Mouse (Mus musculus): ENCODE results near the gene Tbl1x. TPM values are rescaled to one million over a fixed set of nuclear protein-coding genes. Genes with fewer than 3 reads are reported as not detected.

Gene Tbl1x
- 35.6 TPM for polyA plus RNA-seq (2015; fragmentation: Illumina TruSeq; extraction: RNeasy Lipid Tissue Mini Kit (QIAGEN cat#74804); ENCODE audit: low read depth, low replicate concordance)

DNA sequence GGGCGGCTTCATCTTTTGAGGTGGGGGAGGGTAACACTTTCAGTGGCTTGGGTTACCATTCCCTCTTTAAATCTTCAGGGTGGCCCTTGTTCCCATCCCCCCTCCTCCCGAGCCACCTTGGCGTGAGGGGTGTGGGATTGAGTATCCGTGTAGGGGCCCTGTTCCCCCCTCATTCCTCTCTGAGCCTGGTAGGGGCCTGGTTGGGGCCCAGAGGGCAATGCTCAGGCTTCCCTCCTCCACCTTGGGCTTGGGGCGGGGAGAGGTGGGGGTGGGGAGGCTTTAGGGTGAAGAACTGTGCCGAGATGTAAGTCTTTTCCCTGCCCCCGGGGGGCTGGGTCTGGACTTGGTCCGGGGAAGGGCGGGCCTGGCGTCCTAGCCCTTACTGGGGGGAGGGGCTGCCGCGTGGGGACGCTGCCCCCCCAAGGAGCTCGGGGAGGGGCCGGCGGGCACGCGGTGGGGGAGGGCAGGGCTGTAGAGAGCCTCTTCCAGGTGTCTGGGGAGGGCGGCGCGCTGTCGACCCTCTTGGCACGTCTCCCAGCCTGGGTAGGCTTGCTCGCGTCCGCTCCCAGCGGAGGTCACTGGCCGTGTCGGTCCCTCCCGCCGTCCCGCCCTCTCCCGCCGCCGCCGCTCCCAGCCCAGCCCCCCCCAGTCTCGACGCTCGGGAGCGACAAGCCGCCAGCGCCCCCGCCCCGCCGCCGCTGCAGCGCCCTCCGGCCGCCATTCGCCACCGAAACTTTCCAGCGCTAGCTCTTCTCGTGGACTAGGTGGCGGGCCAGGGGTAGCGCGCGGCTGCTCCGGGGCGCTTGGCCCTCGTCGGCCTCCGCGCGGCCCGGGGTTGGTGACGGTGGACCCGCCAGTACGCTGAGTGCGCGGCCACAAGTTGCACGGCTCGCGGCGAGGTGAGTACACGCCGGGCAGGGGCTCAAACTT is at the start of gene Tbl1x:
Gene Tbl1x (plus strand): TSS at position 643 of the 930 bp plus-strand sequence.

Measured in brain, adult 10 weeks (tissue).